Mouse (Mus musculus): ENCODE data around the gene Cacna1h.

- TF ChIP-seq CTCF (IDR thresholded peaks at IDR 0.05; ENCODE audit: low read depth, low read length) (no peak), GATA1 (IDR thresholded peaks at IDR 0.05; ENCODE audit: borderline replicate concordance, low read length) (no peak), POLR2AphosphoS5 (IDR thresholded peaks at IDR 0.05; ENCODE audit: insufficient replicate concordance, low read depth, low read length) (no peak), TAL1 (conservative IDR thresholded peaks at IDR 0.05; ENCODE audit: low read depth, low read length) (no peak), GATA2 (IDR thresholded peaks at IDR 0.05; ENCODE audit: borderline replicate concordance, low read depth, low read length) (no peak)
Measured at GRCm38 (mm10) chr17:25472044-25472443, 38.5 kb upstream of the Cacna1h start.
